Mouse (Mus musculus) intestine, postnatal 0 days (tissue): Measurements from ENCODE around the gene Asphd2. TPM values are rescaled to one million over a fixed set of nuclear protein-coding genes. Genes with fewer than 3 reads are reported as not detected.
A peak's percentile ranks its signal among the peaks of the same experiment; 100 is the strongest.

Source experiments
- ATAC-seq: fragments of 200-750 bp; cut with Nextera tagmentation; 2 replicates; pipeline ENCODE4 v1.8.0; 2017; ENCODE audit warnings: mild to moderate bottlenecking, moderate TSS enrichment, moderate library complexity
- H3K27ac ChIP-seq: fragments of 300-500 bp; sonication (generic); 2 replicates; pipeline ENCODE4 v1.5.1; 2014; ENCODE audit warnings: mild to moderate bottlenecking, low read depth, low read length, moderate library complexity
- H3K27me3 ChIP-seq: fragments of 300-500 bp; sonication (generic); replicated peaks from 2 replicates; pipeline ENCODE4 v1.6.1; 2014; ENCODE audit warnings: low read length, mixed read lengths; ENCODE audit not compliant: control insufficient read depth, insufficient read depth
- H3K36me3 ChIP-seq: fragments of 300-500 bp; sonication (generic); 2 replicates; pipeline ENCODE4 v1.6.1; 2014; ENCODE audit warnings: mild to moderate bottlenecking, moderate library complexity; ENCODE audit not compliant: control insufficient read depth, insufficient read depth
- H3K4me1 ChIP-seq: fragments of 300-500 bp; sonication (generic); replicated peaks from 2 replicates; pipeline ENCODE4 v1.6.1; 2014; ENCODE audit warnings: antibody characterized with exemption, low read length, mixed read lengths; ENCODE audit not compliant: control insufficient read depth, insufficient read depth
- H3K4me2 ChIP-seq: fragments of 300-500 bp; sonication (generic); replicated peaks from 2 replicates; pipeline ENCODE4 v1.6.1; 2014; ENCODE audit warnings: low read depth, mild to moderate bottlenecking, moderate library complexity
- H3K4me3 ChIP-seq: fragments of 300-500 bp; sonication (generic); 2 replicates; pipeline ENCODE4 v1.5.1; 2014; ENCODE audit warnings: low read depth, low read length
- H3K9ac ChIP-seq: fragments of 300-500 bp; sonication (generic); 2 replicates; pipeline ENCODE4 v1.6.1; 2014; ENCODE audit warnings: mild to moderate bottlenecking, low read depth, low read length
- H3K9me3 ChIP-seq: fragments of 300-500 bp; sonication (generic); 2 replicates; pipeline ENCODE4 v1.6.1; 2016; ENCODE audit warnings: mixed run types; ENCODE audit not compliant: control insufficient read depth
- CTCF ChIP-seq: sonication (generic); IDR thresholded peaks from 2 replicates; pipeline ENCODE4 v1.5.1; 2016; ENCODE audit warnings: low read depth, mild to moderate bottlenecking, control low read depth, antibody characterized with exemption, moderate library complexity
- WGBS: fragments of 180-500 bp; shearing (Covaris S2); extraction: QIAGEN DNeasy Blood & Tissue Kit; methylation state at CpG from one replicate; pipeline ENCODE4 v1.1.7; 2014; 5-methylcytosine and 5-hydroxymethylcytosine counted together
- polyA plus RNA-seq: library from polyadenylated mRNA; unstranded; fragments of >200 nt; fragmentation: Nextera tagmentation; extraction: Ambion mirVana; gene quantifications from 2 replicates; pipeline ENCODE4 v1.2.1, GENCODE M21; 2015

The Asphd2 gene
- polyA plus RNA-seq, 1 experiment from 2014 or later, result 4.6 TPM

DNA sequence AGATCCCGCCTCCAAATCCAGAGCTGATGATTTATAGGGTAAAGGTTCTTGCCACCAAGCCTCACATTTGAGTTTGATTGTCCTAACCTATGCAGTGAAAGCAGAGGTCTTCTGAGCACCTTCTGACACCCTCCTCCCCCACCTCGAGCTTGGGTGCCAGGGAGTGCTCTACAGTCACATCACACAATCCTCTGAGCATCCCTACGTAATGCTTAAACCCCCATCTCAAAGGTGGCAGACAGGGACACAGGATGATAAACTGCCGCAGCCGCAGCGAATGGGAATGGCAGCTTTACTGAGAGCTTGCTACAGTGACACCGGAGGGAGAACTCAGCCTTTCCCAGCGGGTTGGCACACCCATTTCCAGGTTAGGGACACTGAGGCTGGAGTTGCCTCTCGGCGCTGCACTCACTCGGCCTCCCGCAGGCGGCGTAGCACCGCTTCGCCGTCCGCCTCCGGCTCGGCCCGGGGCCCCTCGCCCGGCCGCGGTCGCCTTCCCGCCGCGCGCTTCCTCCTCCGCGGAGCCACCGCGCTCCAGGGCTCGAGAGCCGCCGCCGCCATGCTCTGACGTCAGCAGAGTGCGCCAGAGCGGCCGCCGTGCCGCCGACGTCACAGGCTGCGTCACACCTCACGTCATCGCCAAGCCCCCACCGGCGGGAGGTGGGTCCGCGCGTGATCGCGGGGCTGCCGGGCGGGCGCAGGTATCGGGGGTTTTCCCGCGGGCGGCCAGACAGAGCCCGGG is 52.0 kb downstream of the Asphd2 start, which contains the start of the genes Srrd and Hps4:
TSS of gene Srrd (minus strand) at position 578 of the 742 bp plus-strand sequence.
TSS of gene Hps4 (plus strand) at position 621 of the 742 bp plus-strand sequence.
- peaks cover 3% of the 10 kb centered on the region; the same call in 1 of the 2 replicates for H3K4me1 ChIP-seq
- H3K36me3 ChIP-seq, result peaks cover 33% of the 10 kb centered on the region
- peak within 1 kb of the TSS; percentile 76 for H3K9ac ChIP-seq
- peak; percentile 42 for TF ChIP-seq CTCF
- H3K27me3 ChIP-seq, result no peaks in the 10 kb centered on the region
- H3K4me2 ChIP-seq, result peak within 1 kb of the TSS; percentile 77
- WGBS, result 2% methylated on average over 62 of the region's 64 CpGs
- peak; percentile 59 for ATAC-seq
- peak within 1 kb of the TSS; percentile 78 for H3K4me3 ChIP-seq
- H3K27ac ChIP-seq, result peak within 1 kb of the TSS; percentile 88
- H3K9me3 ChIP-seq, result no peaks in the 10 kb centered on the region

- peak; percentile 46 for TF ChIP-seq CTCF
- no peak overlapping the region for H3K27ac ChIP-seq
- H3K9ac ChIP-seq, result no peak overlapping the region
- H3K4me2 ChIP-seq, result no peak overlapping the region
- 55% methylated on average over 7 of the region's 7 CpGs for WGBS
- H3K4me1 ChIP-seq, result peaks cover 3% of the 10 kb centered on the region; the same call in 1 of the 2 replicates
- H3K4me3 ChIP-seq, result no peak overlapping the region
- no peaks in the 10 kb centered on the region for H3K27me3 ChIP-seq
- peaks cover 52% of the 10 kb centered on the region for H3K36me3 ChIP-seq
- no peaks in the 10 kb centered on the region for H3K9me3 ChIP-seq
- no peak for ATAC-seq
Observed at GRCm38 (mm10) chr5:112339215-112339614, 55.5 kb downstream of the Asphd2 start.

DNA sequence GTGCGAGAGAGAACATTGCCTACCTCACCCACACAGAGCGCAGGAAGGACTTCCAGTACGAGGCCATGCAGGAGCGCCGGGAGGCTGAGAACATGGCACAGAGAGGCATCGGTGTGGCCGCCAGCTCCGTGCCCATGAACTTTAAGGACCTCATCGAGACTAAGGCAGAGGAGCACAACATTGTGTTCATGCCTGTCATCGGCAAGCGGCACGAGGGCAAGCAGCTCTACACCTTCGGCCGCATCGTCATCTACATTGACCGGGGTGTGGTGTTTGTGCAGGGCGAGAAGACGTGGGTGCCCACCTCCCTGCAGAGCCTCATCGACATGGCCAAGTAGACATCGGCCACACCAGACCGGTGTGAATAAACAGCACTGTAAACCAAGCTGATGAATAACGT is 57.7 kb downstream of the Asphd2 start:
- TF ChIP-seq CTCF, result no peak
- no peaks in the 10 kb centered on the region for H3K9me3 ChIP-seq
- H3K9ac ChIP-seq, result no peak overlapping the region
- WGBS, result 92% methylated on average over 22 of the region's 22 CpGs
- peaks cover 74% of the 10 kb centered on the region for H3K36me3 ChIP-seq
- no peak for ATAC-seq
- no peaks in the 10 kb centered on the region for H3K27me3 ChIP-seq
- H3K4me3 ChIP-seq, result no peak overlapping the region
- no peaks in the 10 kb centered on the region for H3K4me1 ChIP-seq
- H3K4me2 ChIP-seq, result no peak overlapping the region
- no peak overlapping the region for H3K27ac ChIP-seq

DNA sequence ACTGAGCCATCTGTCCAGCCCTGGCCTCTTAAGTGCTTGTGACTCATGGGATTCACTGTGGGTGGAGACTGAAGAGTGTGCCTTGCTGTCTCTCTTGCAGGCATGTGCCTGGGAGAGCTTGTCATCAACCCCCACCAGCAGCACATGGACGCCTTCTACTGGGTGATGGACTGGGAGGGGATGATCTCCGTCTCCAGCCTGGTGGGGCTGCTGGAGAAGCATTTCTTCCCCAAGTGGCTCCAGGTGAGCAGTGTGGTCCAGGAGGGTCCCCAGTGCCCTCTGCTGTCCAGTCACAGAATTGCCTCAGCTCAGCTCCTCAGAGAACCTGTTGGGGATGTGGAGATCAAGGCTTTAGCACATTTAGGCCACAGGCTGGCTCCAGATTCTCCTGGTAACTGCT is 59.2 kb downstream of the Asphd2 start:
- ATAC-seq, result no peak; the same call in 1 of the 2 replicates
- 26% methylated on average over 2 of the region's 2 CpGs for WGBS

More for the DNA sequence above, 59.2 kb downstream of the Asphd2 start:
- TF ChIP-seq CTCF, result peak; percentile 82
- Histone ChIP-seq H3K9me3 (no peaks in the 10 kb centered on the region), H3K9ac (no peak overlapping the region), H3K27ac (no peak overlapping the region), H3K4me3 (no peak overlapping the region), H3K36me3 (peaks cover 89% of the 10 kb centered on the region), H3K4me1 (no peaks in the 10 kb centered on the region), H3K4me2 (no peak overlapping the region), H3K27me3 (no peaks in the 10 kb centered on the region)

Other genes starting within 250 kb of the Asphd2 start
- 1.1 and 1.3 TPM in 2 replicates for gene Cryba4, start 142.3 kb downstream of the Asphd2 start, polyA plus RNA-seq
- gene Crybb1, start 139.1 kb downstream of the Asphd2 start, polyA plus RNA-seq, result 0.22 and 0.34 TPM in 2 replicates
- gene Tpst2, start 118.2 kb downstream of the Asphd2 start, polyA plus RNA-seq, result 45.3 and 48.4 TPM in 2 replicates
- gene Tfip11, start 68.5 kb downstream of the Asphd2 start, polyA plus RNA-seq, result 13.6 and 14.3 TPM in 2 replicates
- gene Srrd, start 51.8 kb downstream of the Asphd2 start, polyA plus RNA-seq, result 15.4 and 19.0 TPM in 2 replicates
- gene Hps4, start 51.8 kb downstream of the Asphd2 start, polyA plus RNA-seq, result 28.8 and 37.3 TPM in 2 replicates
- 0.12 TPM in 1 of 2 replicates, not detected in the other for gene Gm6583, start 38.8 kb downstream of the Asphd2 start, polyA plus RNA-seq
- not detected in 2 replicates for gene Gm6588, start 54.6 kb upstream of the Asphd2 start, polyA plus RNA-seq
- 0.55 and 0.63 TPM in 2 replicates for gene Sez6l, start 182.3 kb upstream of the Asphd2 start, polyA plus RNA-seq